Mouse (Mus musculus) cerebellum, adult 2 months (tissue): ENCODE measurements at regions not wholly inside any gene's neighbourhood (a gene's known extent, or its start where the extent isn't known, plus 50 kb on each side); places are given as distances from the start of the nearest gene placed in this dataset.

Source experiments
- DNase-seq, 2 experiments: peaks; one replicate each; pipeline ENCODE4 v3.0.0; 2021
- H3K27ac ChIP-seq: fragments of 200-500 bp; 2 replicates; pipeline ENCODE4 v1.5.1; 2012; ENCODE audit warnings: low read length, control low read depth, inconsistent platforms; ENCODE audit not compliant: insufficient read depth
- H3K27me3 ChIP-seq: fragments of 200-500 bp; 2 replicates; pipeline ENCODE4 v1.6.1; 2012; ENCODE audit warnings: inconsistent platforms, mild to moderate bottlenecking, low read length, moderate library complexity; ENCODE audit not compliant: control insufficient read depth, insufficient read depth
- H3K4me1 ChIP-seq: fragments of 200-500 bp; 2 replicates; pipeline ENCODE4 v1.6.1; 2011; ENCODE audit warnings: low read length; ENCODE audit not compliant: control insufficient read depth, insufficient read depth
- H3K4me3 ChIP-seq: fragments of 200-500 bp; replicated peaks from 2 replicates; pipeline ENCODE3; 2011; ENCODE audit warnings: mild to moderate bottlenecking, low read depth, low read length, control low read depth; ENCODE audit not compliant: insufficient read depth
- CTCF ChIP-seq: fragments of 200-500 bp; IDR thresholded peaks from 2 replicates; pipeline ENCODE4 v1.5.1; 2011; ENCODE audit warnings: low read depth, mild to moderate bottlenecking, control low read depth, low read length, moderate library complexity, borderline replicate concordance; ENCODE audit not compliant: insufficient read depth
- POLR2A ChIP-seq: fragments of 200-500 bp; IDR thresholded peaks from 2 replicates; pipeline ENCODE4 v1.6.1; 2011; ENCODE audit warnings: low read length, control low read depth, borderline replicate concordance; ENCODE audit not compliant: insufficient read depth
- WGBS: fragments of 180-500 bp; shearing (Covaris S2); methylation state at CpG from one replicate; pipeline ENCODE4 v1.1.7; 2018; 5-methylcytosine and 5-hydroxymethylcytosine counted together

GRCm38 (mm10) chrX:140255790-140256189 lies 86.3 kb upstream of the Frmpd3 start:
- Histone ChIP-seq H3K4me1 (no peaks in the 10 kb centered on the region), H3K27me3 (no peaks in the 10 kb centered on the region), H3K27ac (no peak overlapping the region), H3K4me3 (no peak overlapping the region)
- TF ChIP-seq POLR2A: no peak
- TF ChIP-seq CTCF: no peak
- 53% methylated on average over 4 of the region's 4 CpGs for WGBS
- DNase-seq: no peak

- H3K4me1 ChIP-seq: peaks cover 2% of the 10 kb centered on the region
- peak in 1 of 2 experiments; percentile 12 for DNase-seq
- no peaks in the 10 kb centered on the region for H3K27me3 ChIP-seq
- TF ChIP-seq CTCF (no peak), POLR2A (no peak)
- 28% methylated on average over 5 of the region's 5 CpGs for WGBS
- H3K4me3 ChIP-seq: no peak overlapping the region
- H3K27ac ChIP-seq: no peak overlapping the region
Observed at GRCm38 (mm10) chrX:140269742-140270457, 72.2 kb upstream of the Frmpd3 start.

GRCm38 (mm10) chrX:140277327-140277947 lies 64.6 kb upstream of the Frmpd3 start:
- Histone ChIP-seq H3K27ac (no peak overlapping the region), H3K4me3 (peak overlapping the region; percentile 44), H3K27me3 (no peaks in the 10 kb centered on the region; the same call in 1 of the 2 replicates), H3K4me1 (no peaks in the 10 kb centered on the region)
- TF ChIP-seq CTCF (no peak), POLR2A (no peak)
- 8% methylated on average over 42 of the region's 54 CpGs for WGBS
- no peak for DNase-seq

GRCm38 (mm10) chrX:140277978-140278729 lies 63.9 kb upstream of the Frmpd3 start:
- no peaks in the 10 kb centered on the region; the same call in 1 of the 2 replicates for H3K27me3 ChIP-seq
- WGBS: 7% methylated on average over 45 of the region's 69 CpGs
- H3K27ac ChIP-seq: no peak overlapping the region
- TF ChIP-seq POLR2A: no peak
- no peak for TF ChIP-seq CTCF
- peak overlapping the region; percentile 19 for H3K4me3 ChIP-seq
- DNase-seq: no peak
- H3K4me1 ChIP-seq: no peaks in the 10 kb centered on the region

- no peak overlapping the region for H3K27ac ChIP-seq
- 8% methylated on average over 6 of the region's 6 CpGs for WGBS
- DNase-seq: peak in 1 of 2 experiments; percentile 15
- H3K4me1 ChIP-seq: no peaks in the 10 kb centered on the region
- H3K4me3 ChIP-seq: no peak overlapping the region
- TF ChIP-seq POLR2A: no peak
- TF ChIP-seq CTCF: no peak
- no peaks in the 10 kb centered on the region; the same call in 1 of the 2 replicates for H3K27me3 ChIP-seq
Observed at GRCm38 (mm10) chrX:140279266-140279665, 62.8 kb upstream of the Frmpd3 start.

- no peak for TF ChIP-seq POLR2A
- no peak for TF ChIP-seq CTCF
- DNase-seq: no peak
- Histone ChIP-seq H3K4me1 (no peaks in the 10 kb centered on the region), H3K4me3 (no peak overlapping the region), H3K27me3 (no peaks in the 10 kb centered on the region; the same call in 1 of the 2 replicates), H3K27ac (no peak overlapping the region)
- 10% methylated on average over 12 of the region's 12 CpGs for WGBS
Observed at GRCm38 (mm10) chrX:140280016-140280415, 62.0 kb upstream of the Frmpd3 start.
